Mouse (Mus musculus) bone marrow, adult 2 months (tissue): ENCODE measurements around the gene Smok2b.
"Not testable (repeated sequence)": the region's sequence is repeated elsewhere in the genome, so short reads cannot be mapped to it uniquely, and the experiment has no call there.

Source experiments
- CTCF ChIP-seq: fragments of 200-500 bp; IDR thresholded peaks from 2 replicates; pipeline ENCODE4 v1.5.1; 2011; ENCODE audit warnings: low read length, control low read depth; ENCODE audit not compliant: control insufficient read depth, insufficient read depth
- POLR2A ChIP-seq: fragments of 200-500 bp; IDR thresholded peaks from 2 replicates; pipeline ENCODE4 v1.6.1; 2011; ENCODE audit warnings: low read depth, mild to moderate bottlenecking, control low read depth, low read length, borderline replicate concordance; ENCODE audit not compliant: control insufficient read depth

- not testable (repeated sequence) for TF ChIP-seq POLR2A, CTCF
Observed at GRCm38 (mm10) chr17:13202453-13203107, 27.5 kb upstream of the Smok2b start.
